Mouse (Mus musculus): ENCODE results near the gene Acad8.

Acad8 gene

DNA sequence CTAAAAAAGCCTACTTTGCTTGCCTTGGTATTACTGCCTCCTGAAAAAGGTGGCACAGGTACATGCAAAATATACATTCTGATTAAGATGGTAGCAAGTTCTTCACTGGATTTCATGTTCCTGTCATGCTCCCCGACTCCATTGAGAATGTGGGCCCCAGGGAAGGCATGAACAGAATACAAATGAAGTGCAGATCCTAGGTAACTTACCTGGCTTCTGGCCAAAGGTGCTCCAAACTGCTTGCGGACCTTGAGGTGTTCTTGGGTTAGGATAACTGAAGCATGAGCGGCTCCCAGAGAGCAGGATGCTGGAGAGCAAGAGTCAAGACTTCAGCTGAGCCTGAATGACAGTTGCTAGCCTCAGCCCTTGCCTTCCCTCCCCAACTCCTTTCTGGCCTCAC lies 20.6 kb downstream of the Acad8 start:
- no peak for DNase-seq

DNA sequence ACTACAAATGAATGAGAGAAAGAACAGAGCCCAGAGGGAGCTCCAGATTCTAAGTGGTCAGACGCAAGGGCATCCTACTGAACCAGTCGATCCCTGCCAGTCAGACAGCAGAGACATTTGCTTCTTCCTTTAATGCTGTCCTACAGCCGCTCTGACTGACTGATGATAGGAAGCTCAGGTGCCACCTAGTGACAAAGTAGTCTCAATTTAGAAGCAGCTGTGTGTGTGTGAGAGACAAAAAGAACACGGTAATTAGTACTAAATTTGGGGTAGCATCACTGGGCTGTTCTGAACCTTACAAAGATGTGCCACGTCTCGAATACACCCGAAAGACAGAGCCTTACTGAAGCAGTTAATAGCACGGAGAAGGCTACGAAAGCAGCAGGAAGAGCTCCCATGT lies 21.6 kb downstream of the Acad8 start:
- DNase-seq, result no peak

DNA sequence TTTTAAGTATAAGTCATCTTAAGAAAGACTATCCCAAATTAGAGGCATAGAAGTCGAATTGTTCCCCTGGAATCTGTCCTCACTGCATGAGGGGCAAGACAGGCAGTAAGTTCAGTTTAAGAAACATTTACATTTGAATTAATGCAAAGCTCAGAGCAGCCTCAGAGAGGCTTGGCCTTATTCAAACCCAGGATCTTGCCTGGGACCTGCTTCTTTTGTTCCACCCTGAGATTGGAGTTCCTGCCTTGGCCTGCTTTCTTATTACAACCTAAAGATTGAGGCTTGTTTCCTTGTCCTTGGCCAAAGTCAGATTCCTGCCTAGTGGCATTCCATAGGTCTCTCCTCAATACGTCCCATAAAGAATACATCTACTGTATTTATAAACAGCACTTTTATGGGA lies 51.6 kb downstream of the Acad8 start:
- no peak for DNase-seq

DNA sequence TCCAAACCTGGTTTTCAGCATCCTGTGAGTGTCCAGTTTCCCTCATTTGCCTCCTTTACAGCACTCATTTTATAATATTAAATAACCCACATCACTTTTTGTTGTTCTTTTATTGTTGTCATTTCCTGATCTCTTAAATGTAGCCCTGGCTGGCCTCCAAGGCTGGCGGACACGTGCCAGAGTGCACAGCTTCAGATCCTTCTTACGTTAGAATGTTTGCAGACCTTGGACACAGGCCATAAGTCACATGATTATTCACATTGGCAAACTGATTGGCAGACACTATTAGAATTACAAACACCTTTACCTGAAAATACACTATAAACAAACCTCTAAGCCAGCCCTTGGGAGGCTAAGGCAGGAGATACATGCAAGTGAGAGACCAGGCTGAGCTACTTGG lies 75.2 kb downstream of the Acad8 start:
- no peak for DNase-seq

Measured in heart, adult 11 months (tissue).